Mouse (Mus musculus) c-Kit-positive CD71-positive TER-119-negative erythroid progenitor cells, embryonic 14.5 days (primary cell): ENCODE measurements around the gene Glrb.

Experiments
- DNase-seq: peaks from one replicate; pipeline ENCODE4 v3.0.0-alpha.2; 2013; ENCODE audit warnings: low read depth

Gene Glrb

DNA sequence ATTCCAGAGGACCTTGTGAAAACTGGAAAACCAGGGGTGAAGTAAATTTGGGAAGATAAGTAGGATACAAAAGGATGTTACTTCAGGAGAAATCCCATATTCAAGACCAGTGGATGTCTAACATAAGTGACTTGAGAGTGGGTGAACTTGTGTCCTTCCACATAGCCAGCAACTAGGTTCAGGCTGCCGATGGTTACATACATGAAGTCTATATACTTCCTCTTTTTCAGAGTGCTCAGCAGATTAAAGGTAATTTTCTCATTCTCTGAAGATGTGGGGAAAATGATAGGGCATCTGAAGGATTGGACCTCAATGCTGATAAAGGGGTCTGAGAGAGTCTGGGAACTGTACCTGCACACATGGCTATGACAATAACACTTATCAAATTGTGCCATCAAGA, 89.5 kb downstream of the Glrb start:
- no peak for DNase-seq

DNA sequence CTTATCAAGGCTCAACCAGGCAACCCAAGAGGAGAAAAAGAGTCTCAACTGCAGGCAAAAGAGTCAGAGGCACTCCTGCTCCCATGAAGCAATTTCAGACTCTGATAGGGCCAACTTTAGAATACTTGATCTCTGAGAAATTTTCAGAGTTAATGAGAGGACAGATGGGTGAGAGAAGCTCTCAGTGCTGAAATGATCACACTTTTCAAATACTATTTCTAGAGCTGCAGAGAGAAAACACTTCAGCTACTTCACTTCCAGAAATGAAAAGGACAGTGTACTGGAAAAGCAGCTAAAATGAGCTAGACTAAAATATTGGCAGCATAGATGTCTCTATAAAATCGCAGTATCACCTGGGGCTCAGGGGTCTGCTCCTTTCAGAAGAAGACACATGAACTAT, 94.8 kb downstream of the Glrb start:
- no peak for DNase-seq

DNA sequence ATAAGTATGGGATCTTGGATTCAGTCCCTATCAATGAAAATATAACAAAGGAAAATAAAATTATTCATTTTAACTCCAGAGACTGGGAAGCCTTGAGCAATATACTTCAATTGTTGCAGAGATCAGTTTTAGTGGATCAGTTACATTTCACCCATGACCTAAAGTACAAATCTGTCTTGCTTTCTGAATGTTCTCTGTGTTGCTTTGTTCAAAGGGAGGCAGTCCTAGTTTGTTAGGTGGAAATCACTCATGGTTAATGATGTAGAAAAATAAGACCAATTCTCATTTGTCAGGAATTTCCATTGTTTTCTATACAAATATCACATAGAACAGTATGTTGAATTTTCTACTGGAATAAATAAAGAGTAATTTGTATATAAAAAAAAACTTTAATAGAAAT, 99.7 kb downstream of the Glrb start:
- DNase-seq: no peak

DNA sequence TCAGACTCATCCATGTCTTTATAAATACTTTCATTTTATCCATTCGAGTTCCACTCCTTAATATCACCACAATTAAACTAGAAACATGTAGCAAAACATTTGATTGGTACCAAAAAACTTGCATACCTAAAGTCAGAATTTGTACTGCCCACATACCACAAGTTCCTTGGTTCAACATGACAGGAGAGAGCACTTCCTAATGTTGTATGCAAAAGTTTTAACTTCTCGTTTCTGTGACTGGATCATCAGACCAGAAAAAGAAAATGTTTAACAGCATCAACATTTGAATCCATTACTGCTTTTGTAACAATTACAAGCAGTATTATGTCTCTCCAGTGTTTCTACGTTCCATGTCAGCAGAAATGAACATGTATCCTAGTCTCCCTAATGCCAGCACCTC, 101.2 kb downstream of the Glrb start:
- DNase-seq: no peak

DNA sequence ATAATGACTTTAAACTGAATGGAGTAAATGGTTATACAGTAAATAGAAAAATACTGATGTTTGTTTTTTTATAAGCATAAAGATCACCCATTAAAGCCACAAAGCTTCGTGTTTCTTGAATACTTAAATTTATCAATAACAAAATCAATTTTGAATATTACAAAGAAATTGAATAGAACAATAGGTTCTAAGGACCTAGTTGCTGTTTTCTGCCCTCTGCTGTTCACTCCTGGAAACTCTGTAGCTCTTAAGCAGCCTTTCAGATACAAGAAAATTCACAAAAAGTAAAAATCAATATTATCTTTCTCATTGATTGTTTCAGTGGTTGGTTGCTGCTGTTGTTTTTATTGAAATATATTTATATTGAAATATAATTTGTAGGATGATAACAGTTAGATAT, 108.1 kb downstream of the Glrb start:
- DNase-seq: no peak

DNA sequence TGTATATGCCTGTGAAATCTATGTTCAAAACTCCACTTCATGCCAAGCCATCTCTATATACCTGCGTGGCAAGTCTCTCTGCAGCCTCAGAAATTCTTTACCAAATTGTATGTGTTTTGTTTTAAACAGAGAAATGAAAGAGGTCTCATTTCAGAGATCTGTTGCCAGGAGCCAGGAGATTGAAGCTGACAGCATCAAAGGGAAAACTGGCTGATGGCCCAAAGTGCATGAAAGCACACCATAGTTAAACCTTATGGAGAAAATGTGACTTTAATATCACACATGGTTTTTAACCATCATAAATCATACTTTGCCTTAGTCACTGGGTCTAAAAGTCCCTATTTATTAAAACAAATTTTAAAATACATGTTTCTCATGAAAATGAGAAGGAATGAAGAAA, 109.6 kb downstream of the Glrb start:
- no peak for DNase-seq

DNA sequence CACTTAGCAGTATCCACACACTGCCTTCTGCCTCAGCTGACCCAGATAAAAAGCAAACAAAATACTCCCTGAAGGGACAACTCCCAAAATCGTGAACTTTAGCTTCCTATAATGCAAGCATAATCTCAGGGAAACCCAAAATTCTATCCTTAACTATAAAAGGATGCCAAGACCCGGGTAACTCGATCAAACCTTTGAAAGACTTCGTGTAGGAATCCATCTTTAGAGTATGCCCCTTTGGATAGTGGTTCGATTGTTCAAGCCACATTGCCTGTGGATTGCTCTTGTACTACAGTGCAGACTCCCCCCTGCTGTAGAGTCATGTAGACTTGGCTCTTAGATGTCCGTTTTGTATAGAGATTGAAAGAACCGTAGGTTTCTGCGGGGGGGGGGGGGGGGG, 110.2 kb downstream of the Glrb start:
- DNase-seq: no peak

DNA sequence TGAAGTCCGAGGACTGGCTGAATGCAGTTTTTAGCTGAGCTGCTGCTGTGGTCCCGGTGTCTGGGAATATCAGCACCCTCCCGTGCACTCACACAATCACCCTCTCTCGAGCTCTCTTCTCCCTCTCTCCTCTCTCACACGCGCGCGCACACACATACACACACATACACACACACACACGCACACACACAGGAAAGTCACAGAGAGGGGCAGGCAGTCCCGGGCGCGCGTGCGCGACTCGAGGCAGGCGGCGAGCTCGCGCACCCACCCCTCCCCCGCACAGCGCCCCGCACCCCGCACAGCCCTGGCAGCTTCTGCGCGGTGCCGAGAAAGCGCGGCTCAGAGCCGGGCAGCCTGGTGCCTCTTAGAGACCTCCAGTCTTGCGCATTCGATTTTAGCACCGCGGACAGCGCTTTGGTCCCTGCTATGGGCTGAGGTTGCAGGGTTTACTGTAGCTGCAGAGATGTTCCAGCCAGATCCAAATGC, 110.8 kb downstream of the Glrb start, which contains the start of gene Gria2:
TSS of gene Gria2 (minus strand) at position 240 of the 486 bp plus-strand sequence.
- no peak for DNase-seq

DNA sequence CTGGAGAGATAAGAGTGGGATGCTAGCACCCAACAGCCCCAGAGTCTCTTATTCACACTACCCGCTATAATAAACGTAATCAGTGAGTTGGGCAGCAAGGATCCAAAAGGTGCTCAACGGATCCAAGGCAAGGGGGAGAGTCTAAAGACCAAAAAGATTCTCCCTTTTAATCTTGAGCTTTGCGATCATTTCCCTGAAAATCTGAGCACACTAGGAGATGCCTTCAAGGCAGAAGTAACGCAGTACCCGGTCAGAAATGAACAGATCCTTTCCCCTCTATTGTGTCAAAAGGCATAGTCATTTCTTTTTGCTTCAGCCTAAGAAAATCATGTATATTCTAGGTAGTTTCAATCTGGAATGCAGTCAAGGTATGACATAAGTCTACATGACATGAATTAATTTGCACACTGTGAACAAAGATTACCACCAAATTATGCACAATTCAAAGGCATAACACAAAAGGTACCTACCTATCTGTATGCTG, 111.6 kb downstream of the Glrb start:
- DNase-seq: no peak

DNA sequence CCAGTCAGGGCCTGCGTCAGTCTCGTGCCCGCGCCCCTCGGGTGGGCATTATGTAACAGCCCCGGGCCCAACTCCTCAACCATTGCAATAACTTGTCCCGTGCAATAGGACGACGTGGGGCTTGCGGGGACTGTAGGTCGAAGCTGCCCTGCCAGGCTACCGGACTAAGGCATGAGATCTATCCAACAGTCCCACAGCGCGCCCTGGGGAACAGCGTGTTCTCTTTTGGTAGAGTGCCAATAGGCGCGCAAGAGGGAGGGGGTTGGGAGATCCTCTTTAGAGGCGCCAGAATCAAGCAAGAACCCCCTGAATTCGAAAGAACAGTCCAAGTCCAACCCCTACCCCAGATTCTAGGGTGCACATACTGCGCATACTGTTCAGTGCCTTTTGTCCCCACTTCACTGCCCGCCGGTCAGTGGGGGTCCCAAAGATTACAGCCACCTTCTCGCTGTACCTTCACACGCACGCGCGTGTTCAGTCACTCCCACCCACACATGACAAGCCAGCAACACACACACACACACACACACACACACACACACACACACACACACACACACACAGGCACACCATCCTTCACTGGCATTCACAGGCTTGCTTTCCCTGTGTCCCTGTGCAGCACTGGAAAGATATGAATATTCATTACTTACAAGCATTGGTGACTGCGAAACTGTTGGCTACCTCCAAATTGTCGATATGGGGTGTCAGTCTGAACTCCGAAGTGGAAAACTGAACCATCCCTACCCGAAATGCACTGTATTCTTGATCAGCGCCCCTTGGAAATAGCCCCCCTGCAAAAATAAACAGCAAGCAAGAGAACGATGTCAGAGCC, 112.2 kb downstream of the Glrb start:
- DNase-seq: no peak

DNA sequence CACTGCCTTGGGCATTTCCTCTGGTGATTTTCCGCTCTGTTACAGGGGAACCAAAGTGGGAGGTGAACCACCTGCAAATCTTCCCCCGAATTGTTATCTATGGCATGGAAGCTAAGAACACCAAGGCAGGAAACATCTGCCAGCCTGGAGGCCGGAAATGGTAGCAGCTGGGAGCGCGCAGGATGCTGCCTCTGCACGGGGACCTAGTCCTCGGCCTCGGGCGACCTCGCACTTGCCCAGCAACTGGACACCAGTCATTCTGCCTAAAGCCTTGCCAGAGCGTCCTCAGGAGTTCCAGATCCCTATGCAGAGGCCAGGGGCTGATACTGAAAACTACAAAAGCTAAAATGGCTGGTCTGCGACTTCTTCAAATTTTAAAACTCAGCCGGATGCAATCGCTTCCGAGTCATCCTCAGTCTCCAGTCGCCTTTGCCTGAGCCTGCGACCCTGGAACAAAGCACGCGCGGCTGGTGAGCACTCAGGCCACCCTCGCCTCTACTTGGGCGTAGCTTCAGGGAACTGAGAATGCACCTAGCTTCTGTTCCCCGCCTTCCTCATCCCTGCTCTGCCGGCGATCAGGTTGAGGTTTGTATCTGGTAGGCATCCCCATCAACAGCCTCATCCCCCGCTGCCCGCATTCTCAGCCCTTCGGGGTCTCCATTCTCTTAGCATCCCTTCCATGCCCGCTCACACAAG, 113.0 kb downstream of the Glrb start:
- DNase-seq: no peak

DNA sequence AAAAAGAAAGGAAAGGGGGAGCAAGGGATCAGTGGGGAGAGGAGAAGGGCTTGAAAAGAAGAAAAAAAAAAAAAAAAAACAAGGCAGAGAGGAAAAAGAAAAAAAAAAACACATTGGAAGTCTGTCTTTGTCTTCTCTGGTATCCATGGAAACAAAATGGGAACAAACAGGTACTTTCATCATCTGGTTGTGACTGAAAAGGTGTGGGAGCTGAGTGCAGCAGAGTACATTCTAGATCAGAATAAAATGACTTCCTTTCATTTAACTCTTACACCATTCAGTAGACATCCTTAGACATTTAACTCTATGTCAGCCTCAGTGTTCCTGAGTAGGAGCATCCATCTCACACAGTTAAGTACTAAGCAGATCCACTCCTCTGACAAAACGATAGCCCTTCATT, 115.5 kb downstream of the Glrb start:
- DNase-seq: no peak

DNA sequence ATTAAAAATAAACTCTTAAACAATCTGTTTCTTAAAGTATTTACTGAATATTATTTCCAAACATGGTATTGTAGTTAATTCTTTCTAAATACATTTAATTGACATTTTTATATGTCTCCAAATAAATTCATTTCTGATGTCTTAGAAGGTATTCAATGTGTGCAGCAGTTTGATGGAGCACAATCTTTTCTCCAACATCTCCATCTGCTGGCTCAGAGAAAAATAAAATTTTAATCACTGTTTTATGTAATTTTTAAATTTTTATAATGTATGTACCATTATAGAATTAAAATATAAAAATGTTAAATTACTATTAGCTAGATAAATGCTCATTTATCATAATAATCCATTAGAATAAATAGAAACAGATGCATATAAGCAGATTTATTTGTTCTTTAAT, 116.7 kb downstream of the Glrb start:
- DNase-seq: no peak

DNA sequence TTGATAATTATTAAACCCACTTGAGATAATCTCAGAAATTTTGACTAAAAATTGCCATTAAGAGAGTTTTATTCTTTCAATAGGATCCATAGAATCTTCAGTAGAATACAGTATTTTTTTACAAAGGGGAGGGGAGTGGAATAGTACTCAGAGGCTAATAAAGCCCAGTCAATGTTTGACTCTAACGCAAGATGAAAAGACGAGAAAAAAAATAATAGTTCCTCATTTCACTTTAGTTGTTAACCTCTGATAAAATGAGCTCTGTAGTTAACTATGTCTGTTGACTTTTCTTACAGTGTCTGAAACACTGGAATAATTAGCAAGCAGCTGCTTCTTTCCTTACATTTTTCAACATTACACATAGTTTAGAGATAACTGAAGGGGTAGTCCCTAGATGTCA, 118.2 kb downstream of the Glrb start:
- DNase-seq: no peak
